Mouse (Mus musculus) cerebellum, adult 18-20 months (tissue): ENCODE measurements around the gene Tex44.

Experiments
- DNase-seq, 2 experiments: peaks; one replicate each; pipeline ENCODE4 v3.0.0; 2021

Tex44 gene

DNA sequence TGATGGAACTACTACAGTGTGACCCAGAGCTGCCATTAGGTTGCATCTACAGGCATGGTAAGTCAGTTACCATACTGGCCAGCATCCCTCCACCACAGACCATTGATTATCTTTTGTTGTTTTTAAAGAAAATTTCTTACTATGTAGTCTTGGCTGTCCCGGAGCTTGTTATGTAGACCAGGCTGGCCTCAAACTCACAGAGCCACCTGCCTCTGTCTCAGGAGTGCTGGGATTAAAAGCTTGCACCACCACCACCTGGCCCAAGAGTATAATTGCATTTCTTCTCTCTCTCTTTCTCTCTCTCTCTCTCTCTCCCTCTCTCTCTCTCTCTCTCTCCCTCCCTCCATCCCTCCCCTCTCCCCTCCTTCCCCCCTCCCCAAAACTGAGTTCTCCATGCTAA, 1.8 kb upstream of the Tex44 start:
- no peak for DNase-seq

GRCm38 (mm10) chr1:86424835-86425547, 1.1 kb upstream of the Tex44 start:
- DNase-seq: no peak

GRCm38 (mm10) chr1:86430056-86430455, 3.9 kb downstream of the Tex44 start:
- peak; percentile 73 to 82 for DNase-seq

DNA sequence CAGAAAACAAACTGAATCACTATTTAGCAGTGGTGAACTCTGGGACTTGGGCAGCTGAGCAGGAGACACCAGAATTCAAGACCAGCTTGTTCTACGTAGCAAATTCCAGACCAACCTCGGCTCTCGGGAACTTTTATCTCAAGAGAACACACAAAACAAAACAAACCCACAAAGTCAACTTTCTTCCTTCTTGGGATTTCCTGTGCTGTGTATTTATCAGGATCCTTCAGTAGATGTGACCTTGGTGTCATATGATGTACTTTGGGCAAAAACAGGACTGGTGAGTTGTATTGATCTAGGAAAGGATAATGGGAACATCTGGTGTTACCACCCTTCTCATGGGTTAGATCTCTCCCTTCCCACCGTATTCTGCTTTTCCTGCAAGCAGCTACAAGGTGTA, 6.6 kb downstream of the Tex44 start:
- DNase-seq: no peak

DNA sequence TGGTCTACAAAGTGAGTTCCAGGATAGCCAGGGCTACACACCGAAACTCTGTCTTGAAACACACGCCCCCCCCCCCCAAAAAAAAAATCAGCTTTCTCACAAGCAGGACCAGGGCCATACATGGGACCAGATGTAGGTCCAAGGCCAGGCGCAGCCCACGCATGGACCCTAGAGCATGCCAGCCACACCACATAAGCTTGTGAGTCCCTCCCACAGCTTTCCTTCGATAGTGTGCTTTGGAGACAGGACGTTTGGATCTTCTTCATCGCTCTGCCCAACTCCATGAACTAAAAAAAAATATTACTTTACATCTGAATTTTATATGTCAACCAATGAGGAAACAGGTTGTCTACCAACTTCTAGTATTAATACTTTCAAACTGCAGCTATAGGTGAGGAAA, 7.2 kb downstream of the Tex44 start:
- DNase-seq: peak in 1 of 2 experiments; percentile 22

GRCm38 (mm10) chr1:86434001-86434400, 7.9 kb downstream of the Tex44 start:
- peak in 1 of 2 experiments; percentile 62 for DNase-seq

- peak; percentile 96 to 97 for DNase-seq
Observed at GRCm38 (mm10) chr1:86434439-86435201, 8.5 kb downstream of the Tex44 start.

DNA sequence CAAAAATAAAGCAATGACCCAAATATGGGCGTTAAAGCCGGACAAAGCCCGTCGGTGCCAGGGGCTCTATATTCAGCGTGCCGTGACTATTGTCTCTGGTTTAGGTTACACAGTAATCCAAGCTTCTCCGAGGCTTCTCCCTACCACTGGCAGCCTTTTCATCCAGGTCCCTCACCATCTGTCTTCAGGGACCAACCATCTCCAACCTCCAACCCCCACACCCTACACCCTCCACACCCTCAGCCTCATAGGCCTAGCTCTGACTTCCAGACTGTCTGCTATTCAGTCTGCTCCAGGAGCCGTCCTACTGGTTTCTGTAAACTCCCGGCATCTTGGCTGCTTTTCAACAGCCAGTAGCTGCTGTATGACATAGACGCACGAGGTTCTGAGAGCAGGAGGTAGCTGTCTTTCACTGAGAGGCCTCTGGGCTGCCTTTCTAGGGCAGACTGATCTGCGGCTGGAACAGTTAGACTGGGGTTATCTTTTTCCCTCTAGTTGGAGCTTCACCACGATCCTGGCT, 9.2 kb downstream of the Tex44 start:
- peak; percentile 52 to 59 for DNase-seq

DNA sequence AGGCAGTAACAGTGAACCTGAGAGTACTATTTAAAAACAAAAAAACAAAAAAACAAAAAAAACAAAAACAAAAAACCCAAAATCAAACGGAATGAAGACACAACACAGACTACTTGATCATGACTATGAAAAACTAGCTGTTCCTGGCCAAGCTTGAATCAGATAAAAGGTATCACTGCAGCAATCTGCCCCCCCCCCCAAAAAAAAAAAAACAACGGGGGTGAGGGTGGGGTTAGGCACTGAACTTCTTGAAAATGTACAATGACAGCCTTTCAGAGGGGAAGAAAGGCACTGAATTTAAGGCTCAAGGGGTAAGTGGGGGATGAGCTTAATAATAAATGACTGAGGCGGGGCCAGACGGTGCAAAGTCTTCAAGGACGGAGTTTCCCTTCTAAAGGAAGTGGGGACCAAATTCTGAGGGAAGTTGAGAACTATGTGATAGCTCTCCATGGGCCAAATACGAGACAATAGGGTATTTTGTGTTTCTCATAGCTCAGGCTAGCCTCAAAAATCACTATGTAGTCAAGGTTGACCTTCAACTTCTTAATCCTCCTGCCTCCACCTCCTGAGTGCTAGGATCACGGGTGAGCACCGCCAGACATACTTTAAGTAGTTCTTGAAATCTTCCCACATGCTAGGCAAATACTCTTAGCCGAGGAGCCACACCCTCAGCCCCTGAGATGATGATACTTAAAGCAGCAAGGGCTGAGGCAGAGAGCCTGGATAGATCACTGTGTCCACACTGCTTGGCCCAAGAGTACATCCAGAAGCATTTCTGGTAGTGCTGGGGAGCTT, 11.3 kb downstream of the Tex44 start:
- DNase-seq: no peak

DNA sequence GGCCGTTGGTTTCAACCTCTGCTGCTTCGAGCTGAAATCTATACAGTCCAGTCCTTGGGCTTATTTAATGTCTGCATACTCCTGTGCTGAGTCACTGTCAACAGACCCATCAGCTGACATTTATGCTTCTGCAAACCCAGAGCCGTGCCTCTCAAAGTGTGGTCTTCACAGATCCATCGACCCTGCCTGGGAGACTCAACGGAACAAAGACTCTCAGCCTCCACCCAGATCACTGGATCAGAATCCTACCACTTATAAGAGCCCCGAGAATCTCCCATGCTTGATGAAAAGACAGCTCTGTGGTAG, 11.8 kb downstream of the Tex44 start:
- DNase-seq: no peak

DNA sequence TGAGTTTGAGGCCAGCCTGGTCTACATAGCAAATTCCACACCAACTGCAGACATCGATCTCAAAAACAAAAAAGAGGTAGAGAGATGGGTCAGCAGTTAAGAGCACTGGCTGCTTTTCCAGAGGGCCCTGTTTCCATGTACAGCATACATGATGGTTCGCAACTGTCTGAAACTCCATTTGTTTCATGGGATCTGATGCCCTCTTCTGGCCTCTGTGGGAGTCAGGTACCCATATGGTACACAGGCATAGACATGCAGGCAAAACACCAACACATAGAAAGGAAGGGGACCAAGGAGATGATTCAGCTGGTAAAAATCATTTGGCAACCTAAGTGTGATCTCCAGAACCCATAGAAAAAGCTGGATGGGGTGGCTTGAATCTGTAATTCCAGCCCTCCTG, 12.4 kb downstream of the Tex44 start:
- DNase-seq: peak in 1 of 2 experiments; percentile 22

DNA sequence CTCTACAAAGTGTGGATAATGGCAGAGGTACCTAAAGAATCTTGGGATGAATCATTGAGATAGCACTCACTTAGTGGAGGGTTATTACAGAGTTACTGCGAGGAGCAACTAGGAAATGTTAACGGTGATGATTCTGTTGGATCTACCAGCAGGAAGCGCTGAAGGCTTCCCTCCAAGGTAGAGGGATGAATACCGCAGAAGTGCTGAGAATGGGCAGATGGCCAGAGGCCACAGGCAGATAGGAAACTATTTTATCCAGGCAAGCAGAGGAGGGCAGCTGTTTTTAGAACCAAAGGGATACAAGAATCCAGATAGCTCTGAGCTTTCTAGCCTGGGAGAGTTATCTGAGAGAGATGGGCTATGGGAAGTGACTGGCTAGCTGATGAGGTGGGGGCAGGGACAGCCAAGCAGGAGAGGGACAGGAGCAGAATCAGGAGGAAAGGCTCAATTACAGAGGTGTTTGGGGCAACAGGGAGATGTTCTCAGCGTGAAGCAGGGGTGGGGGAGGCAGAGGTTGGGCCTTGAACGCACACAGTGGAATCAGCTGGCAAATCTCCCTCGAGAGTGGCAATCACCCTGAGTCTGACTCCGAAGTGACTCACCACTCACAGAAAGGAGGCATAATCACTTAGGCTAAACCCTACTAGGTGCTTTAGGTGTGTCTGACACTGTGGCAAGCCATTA, 13.5 kb downstream of the Tex44 start:
- peak in 1 of 2 experiments; percentile 30 for DNase-seq

DNA sequence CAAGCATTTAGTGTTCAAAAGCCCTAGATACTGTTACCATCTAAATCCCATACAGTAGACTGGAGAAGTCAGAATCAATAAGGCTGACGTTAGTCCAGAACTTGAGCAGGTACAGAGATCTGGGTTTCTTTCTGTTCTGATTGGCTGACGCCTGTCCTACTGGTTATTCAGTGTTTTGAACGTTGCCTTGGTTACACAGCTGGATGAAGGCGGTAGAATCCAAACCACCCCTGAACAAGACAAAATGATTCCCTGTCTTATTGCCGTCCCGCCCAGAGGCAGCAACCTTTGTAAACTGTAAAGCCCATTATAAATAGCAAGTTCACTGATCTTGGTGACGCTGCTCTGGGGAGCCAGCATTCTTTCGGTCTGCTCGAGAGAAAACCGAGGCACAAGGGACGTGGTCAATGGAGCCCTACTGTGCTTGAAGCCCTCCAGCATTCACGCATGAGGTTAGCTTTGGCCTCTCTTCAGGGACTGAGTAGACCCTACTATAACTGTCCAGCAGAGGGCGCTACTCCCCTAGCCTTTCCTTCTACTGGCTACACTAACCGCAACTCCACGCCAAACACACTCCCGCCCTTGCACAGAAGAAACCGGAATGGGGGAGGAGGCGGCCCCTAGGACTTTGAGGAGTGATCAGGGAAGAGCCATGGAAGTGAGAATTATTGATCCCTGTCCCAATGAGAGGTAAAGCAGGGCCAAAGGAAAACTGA, 14.2 kb downstream of the Tex44 start:
- DNase-seq: peak; percentile 95 to 96

GRCm38 (mm10) chr1:86440887-86441723, 15.0 kb downstream of the Tex44 start:
- DNase-seq: peak; percentile 49 to 57

- DNase-seq: no peak
Observed at GRCm38 (mm10) chr1:86441724-86441979, 15.5 kb downstream of the Tex44 start.

DNA sequence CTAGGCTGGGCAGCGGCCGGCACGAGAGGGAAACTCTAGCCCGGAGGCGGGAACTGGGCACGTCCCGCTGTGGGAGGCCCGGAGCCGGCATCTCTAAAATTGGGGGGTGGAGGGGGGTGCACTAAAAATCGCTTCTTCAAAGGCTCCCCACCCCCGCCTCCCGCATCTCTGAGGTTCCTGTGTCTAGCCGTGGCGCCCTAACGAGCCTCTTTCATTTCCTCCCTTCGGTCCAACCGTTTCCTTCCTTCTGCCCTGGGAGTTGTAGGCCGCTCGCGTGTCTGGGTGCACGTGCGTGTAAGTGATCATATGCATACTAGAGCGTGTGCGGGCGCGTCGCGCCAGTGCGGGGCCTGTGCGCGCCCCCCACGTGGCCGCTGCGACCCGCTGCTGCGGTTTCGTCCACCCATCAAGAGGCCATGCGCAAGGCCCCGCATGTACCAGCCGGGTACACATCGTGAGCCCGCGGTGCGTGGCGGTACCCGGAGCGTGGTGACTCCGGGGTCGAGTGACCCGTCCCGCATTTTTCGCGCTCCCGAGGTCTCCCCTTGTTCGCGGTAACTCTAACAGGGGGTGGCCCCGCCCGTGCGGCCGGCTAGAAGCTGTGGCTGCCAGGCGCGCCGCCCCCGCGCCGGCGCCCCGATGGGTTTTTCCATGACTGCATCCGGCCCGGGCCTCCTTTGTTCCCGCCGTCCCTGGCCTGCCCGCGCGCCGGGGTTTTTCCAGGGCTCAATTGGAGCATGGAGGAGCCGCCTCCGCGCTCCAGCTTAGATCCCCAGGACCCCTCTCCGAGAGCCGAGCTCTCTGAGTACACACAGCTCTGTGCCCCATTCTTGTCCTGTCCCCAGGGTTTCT, 16.1 kb downstream of the Tex44 start:
- DNase-seq: peak; percentile 90 to 93

DNA sequence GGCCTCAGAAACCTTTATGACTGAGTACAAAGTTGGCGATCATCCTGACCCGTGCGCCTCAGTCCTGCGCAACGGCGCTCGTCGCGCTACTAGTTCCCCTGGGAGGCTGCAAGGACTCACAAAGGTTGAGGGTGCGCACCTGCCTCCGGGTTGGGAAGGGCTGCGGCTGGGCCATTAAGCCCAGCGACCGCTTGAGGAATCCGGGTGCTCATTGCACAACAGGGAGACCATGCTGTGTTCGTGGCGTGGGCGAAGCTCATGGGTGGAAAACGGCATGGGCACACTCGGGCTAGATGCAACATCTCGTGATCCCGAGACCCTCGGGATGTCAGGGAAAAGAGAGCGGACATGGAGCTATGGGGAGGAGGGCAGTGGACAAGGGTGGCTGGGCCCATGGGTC, 16.7 kb downstream of the Tex44 start:
- no peak for DNase-seq

DNA sequence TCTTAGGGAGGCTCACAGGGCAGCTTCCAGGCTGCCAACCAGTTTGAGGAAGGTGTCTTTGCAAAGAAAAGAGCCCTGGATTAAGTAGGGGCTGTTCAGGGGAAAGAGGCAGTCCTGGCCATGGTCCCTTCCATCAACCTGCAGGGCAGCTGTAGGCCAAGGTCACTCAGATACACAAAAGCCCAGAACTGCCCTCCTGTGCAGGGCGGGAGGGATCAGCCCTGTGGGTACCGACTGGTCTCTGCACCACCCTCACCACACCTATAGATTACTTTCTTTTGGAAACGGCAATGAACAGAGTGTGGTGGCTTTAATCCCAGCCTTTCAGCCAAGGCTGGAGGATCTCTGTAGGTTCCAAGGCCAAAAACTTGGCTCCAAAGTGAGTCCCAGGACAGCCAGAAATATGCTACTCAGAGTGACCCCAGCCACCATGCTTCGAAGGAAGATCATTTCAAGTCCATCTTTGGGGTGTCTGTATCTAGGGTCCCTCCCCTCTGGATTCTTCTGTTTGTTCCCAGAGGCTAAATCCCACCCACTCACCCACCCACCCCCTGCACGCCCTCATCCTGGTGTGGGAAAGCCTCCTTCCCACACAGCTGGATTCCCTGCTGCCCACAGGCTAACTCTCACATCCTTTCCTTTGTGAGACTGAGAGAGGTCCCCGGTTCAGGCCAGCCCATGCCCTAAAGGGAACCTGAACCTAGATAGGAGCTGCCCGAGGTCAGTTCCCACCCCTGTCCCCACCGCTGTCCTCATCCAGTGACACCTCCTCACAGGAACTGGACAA, 17.4 kb downstream of the Tex44 start:
- DNase-seq: peak in 1 of 2 experiments; percentile 30

DNA sequence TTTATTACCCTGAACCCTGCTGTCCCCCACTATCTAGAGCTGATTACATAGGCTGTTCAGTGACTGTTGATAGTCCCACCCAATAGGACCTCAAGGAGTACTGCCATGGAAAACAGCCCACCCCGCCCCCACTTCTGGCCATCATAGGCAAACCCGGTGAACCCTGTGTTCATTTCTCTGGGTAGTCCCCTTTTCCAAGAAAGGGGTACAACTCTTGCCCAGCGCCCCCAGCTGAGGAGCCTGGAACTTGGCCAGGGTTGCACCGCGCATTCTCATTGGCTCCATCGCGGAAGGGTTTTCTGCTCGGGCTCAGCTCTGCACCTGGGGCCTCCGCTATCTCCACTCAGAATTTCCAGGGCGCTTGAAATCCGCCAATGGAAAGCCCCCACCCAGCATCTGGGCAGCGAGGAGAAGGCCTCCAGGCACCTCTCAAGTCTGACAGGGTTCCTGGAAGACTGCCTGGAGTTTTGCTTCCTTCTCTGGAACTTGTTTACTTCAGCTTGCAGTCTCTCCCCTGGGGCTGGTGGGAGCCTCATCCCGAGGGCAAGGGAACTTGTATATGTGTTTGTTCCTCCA, 21.6 kb downstream of the Tex44 start:
- DNase-seq: no peak
